Mouse (Mus musculus): ENCODE data around the gene Tmem150a.
A peak's percentile ranks its signal among the peaks of the same experiment; 100 is the strongest.

Gene Tmem150a

GRCm38 (mm10) chr6:72374820-72375563, 19.7 kb downstream of the Tmem150a start:
- DNase-seq: peak; percentile 90

DNA sequence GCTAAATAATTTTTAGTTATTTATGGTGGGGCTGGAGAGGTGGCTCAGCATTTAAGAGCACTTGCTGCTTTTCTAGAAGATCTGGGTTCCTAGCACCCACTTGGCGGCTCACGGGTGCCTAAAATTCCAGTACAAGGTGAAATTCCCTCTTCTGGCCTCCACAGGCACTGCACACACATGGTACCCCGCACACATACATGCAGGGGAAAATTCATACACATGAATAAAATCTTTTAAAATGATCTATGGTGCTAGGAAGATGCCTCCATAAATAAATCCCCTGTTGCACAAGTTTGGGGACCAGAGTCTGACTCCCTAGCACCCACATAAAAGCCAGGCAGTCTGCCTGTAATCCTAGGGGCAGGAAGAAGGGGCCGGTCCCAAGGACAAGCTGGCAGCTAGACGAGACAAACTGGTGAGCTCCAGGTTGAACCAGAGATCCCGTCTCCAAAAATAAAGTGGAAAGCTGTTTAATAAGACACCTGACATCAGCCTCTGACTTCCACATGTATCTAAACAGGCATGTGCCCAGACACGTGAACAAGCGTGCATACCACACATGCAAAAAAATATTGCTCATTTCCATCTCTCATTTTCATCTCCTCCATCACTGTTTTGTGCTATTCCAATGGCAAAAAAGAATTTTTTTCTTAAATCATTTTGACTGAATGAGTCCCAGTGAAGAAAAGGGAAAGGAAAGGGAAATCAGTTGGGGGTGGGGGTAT, 23.4 kb downstream of the Tmem150a start:
- DNase-seq: no peak

- peak; percentile 95 for DNase-seq
Measured at GRCm38 (mm10) chr6:72379377-72380130, 24.3 kb downstream of the Tmem150a start.

DNA sequence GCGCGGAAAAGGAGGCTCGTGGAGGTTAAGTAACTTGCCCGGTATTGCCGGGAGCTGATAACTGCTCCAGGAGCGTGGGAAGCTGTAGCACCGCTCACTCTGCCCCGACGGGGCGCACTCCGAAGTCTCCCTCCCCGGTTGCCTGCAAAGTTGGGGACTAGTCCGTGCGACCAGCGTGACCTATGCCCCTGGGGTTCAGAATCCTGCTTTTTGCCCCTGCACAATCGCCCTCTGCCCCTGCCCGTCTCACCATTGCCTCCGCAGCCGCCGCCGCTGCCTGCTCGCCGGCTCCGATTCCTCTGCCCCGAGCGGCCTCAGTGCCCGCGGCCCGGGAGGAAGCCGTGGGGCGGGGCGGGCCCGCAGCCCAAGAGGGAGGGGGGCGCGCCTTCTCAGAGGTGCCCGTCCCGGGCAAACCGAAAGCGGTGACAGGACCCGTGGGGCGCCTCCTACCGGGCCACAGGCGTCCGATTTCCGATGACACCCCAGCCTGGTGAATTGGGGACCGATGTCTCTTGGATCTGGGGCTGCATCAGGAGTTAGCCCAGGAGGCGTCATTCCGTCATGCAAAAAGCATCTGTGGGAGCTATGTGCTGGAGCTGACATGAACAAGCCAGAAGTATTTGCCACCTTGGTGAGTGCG, 25.0 kb downstream of the Tmem150a start, which contains the start of gene Vamp5:
Gene Vamp5, minus strand, starts transcription at position 338 of the 640 bp plus-strand sequence.
- DNase-seq: peak; percentile 99

DNA sequence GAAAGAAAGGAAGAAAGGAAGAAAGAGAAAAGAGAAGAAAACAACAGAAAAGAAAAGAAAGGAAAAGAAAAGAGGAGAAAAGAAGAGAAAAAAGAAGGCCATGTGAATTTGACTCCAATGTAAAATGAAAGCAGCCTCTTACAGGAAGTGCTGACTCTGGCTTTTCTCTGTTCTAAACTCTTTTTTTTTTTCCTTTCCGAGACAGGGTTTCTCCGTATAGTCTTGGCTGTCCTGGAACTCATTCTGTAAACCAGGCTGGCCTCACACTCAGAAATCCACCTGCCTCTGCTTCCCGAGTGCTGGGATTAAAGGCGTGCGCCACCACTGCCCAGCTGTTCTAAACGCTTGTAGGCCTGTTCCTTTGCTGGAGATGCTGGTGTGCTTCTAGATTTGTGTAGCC, 27.2 kb downstream of the Tmem150a start:
- DNase-seq: no peak

GRCm38 (mm10) chr6:72383142-72383820, 28.0 kb downstream of the Tmem150a start:
- no peak for DNase-seq

DNA sequence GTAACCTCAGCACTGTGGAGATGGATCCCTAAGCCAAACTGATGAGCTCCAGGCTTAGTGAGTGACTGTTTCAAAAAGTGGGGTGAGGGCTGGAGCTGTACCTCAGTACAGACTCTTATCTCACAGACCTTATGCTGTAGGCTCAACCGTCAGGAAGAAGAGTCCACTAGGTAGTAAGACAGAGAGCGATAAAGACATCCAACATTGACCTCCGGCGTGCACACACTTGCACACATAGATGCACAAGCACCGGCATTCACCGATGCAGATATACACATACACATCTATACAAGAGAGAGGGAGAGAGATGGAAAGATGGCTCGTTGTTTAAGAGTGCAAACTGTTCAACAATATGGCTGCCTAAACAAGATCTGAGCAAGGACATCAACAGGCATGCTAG, 28.7 kb downstream of the Tmem150a start:
- DNase-seq: no peak

DNA sequence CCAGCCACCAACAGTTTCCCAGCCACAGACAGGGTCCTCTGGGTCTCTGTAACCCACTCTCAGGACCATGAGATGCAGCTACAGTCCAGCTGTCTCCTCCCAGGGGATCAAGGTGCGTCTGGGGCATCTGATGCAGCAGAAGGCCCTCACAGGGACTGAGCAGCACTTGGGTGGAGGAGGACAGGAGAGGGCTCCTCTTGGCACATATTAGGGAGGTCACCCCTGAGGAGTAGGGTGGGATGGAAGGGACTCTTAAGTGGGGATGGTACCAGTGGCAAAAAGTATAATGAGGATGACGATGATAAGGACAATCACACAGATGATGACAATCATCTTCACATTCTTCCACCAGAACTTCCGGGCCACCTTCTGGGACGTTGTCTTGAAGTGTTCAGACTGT, 30.0 kb downstream of the Tmem150a start:
- DNase-seq: no peak

- DNase-seq: no peak
Measured at GRCm38 (mm10) chr6:72386561-72386960, 31.3 kb downstream of the Tmem150a start.

DNA sequence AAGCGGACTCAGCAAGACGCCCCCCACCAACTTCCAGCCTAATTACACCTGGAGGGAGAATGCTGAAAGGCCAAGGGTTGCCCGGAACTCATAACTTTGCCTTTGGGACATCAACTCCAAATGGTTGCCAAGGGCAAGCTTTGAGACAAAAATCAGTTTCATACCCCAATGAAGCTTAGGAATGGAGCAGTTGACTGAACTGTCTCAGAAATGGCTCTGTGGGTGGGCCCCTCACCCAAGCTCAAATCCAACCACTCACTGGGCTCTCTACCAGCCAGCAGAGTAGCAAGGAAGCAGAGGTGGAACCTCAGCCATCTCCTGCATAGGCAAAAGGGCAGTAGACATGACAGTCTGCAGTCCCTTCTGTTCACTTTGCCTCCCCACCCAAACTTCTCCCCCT, 32.6 kb downstream of the Tmem150a start:
- DNase-seq: no peak

- no peak for DNase-seq
Measured at GRCm38 (mm10) chr6:72388266-72388665, 33.0 kb downstream of the Tmem150a start.

- no peak for DNase-seq
Measured at GRCm38 (mm10) chr6:72388791-72389329, 33.6 kb downstream of the Tmem150a start.

DNA sequence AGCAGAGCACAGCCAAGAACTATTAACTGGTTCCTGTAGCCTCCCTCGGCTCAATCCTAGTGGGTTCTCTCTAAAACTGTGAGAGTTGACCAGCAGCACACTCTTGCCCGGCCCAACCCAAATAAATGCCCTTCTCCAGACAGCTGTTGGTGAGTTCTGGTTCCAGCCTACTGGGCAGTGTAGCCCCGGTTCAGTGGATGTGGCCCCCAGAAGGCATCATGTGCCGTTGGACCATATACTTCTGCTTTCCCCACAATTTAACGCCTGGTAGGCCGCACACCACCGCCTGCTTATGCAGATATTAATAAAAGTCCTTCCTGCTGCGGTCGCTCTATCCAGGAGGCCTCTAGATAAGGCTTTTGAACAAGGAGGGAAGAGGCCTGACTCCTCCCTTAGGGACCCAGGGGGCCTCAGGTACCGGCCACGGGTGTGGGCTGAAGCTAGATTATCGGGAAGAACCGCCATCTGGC, 34.3 kb downstream of the Tmem150a start:
- DNase-seq: no peak

GRCm38 (mm10) chr6:72389941-72390771, 34.9 kb downstream of the Tmem150a start, which contains the start of gene Vamp8:
Gene Vamp8 (minus strand): TSS chr6:72390703.
- DNase-seq: peak; percentile 99

DNA sequence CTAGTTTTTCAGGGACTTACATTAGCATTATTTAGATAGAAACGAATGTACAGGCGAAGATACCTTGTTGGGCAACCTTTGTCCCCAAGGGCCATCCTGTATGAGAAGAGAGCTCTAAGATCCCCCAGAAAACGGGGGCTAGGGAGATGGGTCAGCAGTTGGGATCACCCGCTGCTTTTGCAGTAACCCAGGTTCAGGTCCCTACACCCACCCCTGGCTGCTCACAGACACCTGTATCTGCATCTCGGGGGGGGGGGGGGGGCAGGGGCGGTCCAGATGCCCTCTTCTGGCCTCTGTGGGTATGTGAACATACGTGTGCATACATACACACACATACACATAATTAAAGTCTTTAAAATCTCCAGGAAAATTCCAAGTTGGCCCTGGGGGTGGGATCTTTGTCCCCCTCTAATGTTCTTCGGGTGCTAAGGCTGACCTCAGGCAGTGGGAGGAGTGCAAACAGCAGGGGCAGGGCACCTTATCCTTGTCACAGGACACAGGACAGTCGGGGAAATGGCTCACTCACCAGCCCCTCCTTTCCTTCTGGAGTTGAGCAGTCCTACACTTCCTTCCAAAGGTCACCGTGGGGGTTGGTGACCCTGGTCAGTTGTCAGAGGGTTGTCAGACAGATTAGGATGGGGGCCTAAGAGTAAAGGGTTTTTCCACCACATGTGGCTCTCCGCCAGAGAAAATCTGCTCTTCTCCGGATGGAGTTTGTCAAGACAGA, 35.7 kb downstream of the Tmem150a start:
- DNase-seq: peak; percentile 99

DNA sequence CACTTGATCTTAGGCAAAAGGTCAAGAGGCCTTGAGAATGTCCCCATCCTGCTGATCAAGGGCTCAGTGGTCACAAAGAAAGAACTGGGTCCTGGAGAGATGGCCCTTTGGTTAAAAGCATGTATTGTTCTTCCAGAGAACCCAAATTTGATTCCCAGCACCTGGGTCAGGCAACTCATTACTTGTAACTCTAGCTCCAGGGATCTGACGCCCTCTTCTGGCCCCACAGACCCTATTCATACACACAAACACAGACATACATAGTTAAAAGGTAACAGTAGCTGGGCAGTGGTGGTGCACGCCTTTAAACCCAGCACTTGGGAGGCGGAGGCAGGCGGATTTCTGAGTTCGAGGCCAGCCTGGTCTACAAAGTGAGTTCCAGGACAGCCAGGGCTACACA, 37.1 kb downstream of the Tmem150a start:
- DNase-seq: no peak

GRCm38 (mm10) chr6:72396837-72397251, 41.6 kb downstream of the Tmem150a start:
- DNase-seq: no peak

DNA sequence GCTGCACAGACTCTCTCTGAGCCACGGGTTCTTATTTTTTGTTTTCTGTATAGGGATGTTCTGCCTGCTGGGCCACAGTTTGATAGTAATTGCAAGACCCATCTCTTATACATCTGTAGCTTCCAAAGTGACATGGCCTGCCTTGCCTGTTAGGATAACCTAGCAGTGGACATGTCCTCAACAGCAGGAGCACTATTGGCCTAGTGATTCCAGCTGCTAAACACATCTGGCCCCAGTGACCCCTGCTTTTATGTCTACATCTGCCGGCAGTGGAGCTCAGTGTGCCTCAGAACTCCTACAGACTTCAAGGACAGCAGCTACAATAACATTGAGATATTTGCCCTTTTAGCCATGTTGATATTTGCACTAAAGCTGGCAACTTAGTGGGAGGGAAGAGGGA, 44.7 kb downstream of the Tmem150a start:
- no peak for DNase-seq

DNA sequence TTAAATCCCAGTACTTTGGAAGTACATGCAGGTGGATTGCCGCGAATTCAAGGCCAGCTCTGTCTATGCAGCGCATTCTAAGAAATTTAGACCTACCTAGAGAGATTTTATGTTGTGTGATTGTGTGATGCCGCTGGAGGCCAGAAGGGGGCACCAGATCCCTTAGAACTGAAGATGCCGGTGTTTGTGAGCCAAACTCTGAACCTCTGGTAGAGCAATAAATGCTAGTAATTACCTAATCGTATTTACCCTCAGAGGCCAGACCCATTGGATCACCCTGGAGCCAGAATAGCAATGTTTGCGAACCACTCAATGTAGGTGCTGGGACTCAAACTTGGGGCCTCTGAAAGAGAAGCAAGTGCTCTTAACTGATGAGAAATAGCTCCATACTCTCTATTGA, 46.6 kb downstream of the Tmem150a start:
- peak; percentile 96 for DNase-seq

GRCm38 (mm10) chr6:72405356-72405755, 50.1 kb downstream of the Tmem150a start:
- DNase-seq: no peak

All from heart, adult 11 months (tissue).